Mouse (Mus musculus) megakaryocyte, embryonic 14.5 days (primary cell): ENCODE measurements around the gene Tshz3. TPM values are rescaled to one million over a fixed set of nuclear protein-coding genes. Genes with fewer than 3 reads are reported as not detected.

Source experiments
- H3K27me3 ChIP-seq: replicated peaks from 2 replicates; pipeline ENCODE3; 2012; ENCODE audit warnings: inconsistent platforms
- H3K36me3 ChIP-seq: replicated peaks from 2 replicates; pipeline ENCODE3; 2012; ENCODE audit warnings: low read length, inconsistent platforms, mixed read lengths
- H3K4me1 ChIP-seq: 2 replicates; pipeline ENCODE4 v1.6.1; 2012; ENCODE audit warnings: inconsistent platforms
- H3K4me3 ChIP-seq: replicated peaks from 2 replicates; pipeline ENCODE3; 2012; ENCODE audit warnings: moderate library complexity, mild to moderate bottlenecking, inconsistent platforms
- H3K9me3 ChIP-seq: 2 replicates; pipeline ENCODE4 v1.6.1; 2012; ENCODE audit warnings: inconsistent platforms
- FLI1 ChIP-seq: IDR thresholded peaks from 2 replicates; pipeline ENCODE4 v1.6.1; 2012; ENCODE audit warnings: low read length, inconsistent platforms, mixed read lengths
- GATA1 ChIP-seq: IDR thresholded peaks from 3 replicates; pipeline ENCODE4 v1.6.1; 2012; ENCODE audit warnings: mixed read lengths, low read length, inconsistent platforms, borderline replicate concordance
- polyA plus RNA-seq: library from polyadenylated mRNA; stranded (reverse); fragments of >175 nt; gene quantifications from 2 replicates; pipeline ENCODE4 v1.2.3, GENCODE M21; 2012; ENCODE audit warnings: low replicate concordance; ENCODE audit not compliant: insufficient read depth

Tshz3 gene
- polyA plus RNA-seq, 1 experiment: not detected

DNA sequence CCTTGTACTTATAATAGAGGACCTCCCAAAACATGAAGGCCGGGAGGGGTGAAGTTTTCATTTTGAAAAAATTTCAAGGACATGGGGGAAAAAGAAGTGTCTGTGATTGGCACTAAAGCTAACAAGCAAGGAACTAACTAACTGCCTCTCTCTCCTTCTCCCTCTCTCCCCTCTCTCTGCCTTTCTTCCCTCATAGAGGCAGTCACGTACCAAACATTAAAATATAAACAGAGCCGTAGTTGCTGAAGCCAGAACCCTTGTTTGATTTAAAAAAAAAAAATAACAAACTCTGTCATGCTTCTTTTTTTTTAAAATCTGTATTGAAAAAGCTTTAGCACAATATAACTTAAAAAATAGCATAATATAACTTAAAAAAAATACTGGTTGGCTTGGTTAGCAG is 10.9 kb downstream of the Tshz3 start:
- Histone ChIP-seq H3K9me3 (no peaks in the 10 kb centered on the region), H3K4me1 (no peaks in the 10 kb centered on the region)
- TF ChIP-seq GATA1 (no peak), FLI1 (no peak)

DNA sequence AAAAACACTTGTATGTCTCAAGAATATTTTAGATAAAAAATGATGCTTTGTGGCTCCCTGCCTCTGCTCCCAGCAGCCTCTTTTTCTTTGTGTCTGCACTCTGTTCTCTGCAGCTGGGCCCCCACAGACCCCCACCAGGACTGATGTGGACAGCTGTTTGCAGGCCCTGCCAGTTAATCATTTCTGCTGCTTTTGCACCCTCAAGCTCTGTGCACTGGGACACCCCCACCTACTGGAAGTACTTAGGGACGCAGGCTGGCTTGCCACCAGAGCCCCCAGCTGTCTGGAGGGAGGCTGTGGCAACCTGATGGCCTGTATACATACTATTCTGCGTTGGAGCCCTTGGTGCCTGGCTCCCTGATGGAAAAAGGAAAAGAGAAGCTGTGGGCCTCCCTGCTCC is 11.3 kb downstream of the Tshz3 start:
- Histone ChIP-seq H3K9me3 (no peaks in the 10 kb centered on the region), H3K27me3 (peaks cover 8% of the 10 kb centered on the region), H3K4me3 (no peak overlapping the region), H3K4me1 (no peaks in the 10 kb centered on the region), H3K36me3 (no peaks in the 10 kb centered on the region)
- TF ChIP-seq GATA1: no peak
- no peak for TF ChIP-seq FLI1

More for the DNA sequence above, 10.9 kb downstream of the Tshz3 start:
- no peak overlapping the region for H3K4me3 ChIP-seq
- peaks cover 8% of the 10 kb centered on the region for H3K27me3 ChIP-seq
- no peaks in the 10 kb centered on the region for H3K36me3 ChIP-seq

DNA sequence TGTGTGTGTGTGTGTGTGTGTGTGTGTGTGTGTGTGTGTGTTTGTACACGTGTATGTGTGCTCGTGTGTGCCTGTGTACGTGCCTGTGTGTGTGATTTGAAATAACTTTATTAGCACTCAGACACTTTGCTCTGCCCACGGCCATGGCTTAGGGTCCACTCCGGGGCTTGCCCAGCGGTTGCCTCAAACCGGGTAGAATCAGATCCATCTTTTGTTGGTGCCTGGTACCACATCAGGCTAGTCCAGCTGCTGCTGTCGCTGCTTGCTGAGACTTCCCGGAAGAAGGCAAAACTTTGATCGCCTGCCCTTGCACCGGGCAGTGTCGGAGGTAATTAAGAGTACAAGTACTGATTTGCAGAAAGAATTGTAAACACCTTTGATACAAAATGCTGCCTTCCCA is 12.1 kb downstream of the Tshz3 start:
- Histone ChIP-seq H3K27me3 (peaks cover 8% of the 10 kb centered on the region), H3K4me3 (no peak overlapping the region), H3K9me3 (no peaks in the 10 kb centered on the region), H3K4me1 (no peaks in the 10 kb centered on the region), H3K36me3 (no peaks in the 10 kb centered on the region)
- TF ChIP-seq FLI1 (no peak), GATA1 (no peak)

DNA sequence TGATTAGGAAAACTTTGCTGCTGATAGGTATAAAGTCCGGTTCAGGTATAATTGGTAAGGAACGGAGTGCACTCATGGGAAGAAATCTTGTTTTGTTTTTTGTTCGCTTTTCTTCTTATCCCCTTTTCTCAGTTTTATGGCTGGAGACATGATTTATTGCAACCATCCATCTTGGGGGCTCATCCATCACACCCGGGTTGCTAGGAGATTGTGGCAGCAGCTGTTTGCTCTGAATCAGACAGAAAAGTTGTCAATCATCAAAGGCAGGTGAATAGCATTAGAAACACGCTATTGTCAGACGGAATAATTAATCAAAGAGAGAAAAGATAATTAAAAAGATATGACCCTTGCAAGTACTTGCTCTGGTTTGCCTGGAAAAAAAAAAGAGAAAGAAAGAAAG is 12.5 kb downstream of the Tshz3 start:
- H3K9me3 ChIP-seq: no peaks in the 10 kb centered on the region
- H3K36me3 ChIP-seq: no peaks in the 10 kb centered on the region
- H3K4me3 ChIP-seq: no peak overlapping the region
- H3K27me3 ChIP-seq: peaks cover 8% of the 10 kb centered on the region
- H3K4me1 ChIP-seq: no peaks in the 10 kb centered on the region
- TF ChIP-seq GATA1 (no peak), FLI1 (no peak)

DNA sequence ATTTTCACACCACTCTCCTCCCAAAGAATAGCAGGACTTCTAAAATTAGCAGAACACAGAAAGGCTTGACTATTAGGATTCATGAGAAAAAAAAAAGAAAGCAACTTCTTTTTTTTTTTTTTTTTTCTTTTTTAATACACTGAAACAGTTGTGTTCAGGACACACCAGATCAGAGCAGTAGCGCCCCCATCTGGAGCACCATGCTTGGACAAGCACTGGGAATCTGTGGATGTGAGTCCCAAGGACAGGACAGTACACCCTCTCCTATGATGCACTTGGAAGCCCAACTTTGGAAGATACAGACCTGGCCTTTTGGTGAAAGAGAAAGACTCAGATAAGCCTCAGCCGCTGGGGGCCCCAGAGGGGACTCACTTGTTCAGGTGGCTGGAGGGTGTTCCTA is 13.8 kb downstream of the Tshz3 start:
- Histone ChIP-seq H3K9me3 (no peaks in the 10 kb centered on the region), H3K36me3 (no peaks in the 10 kb centered on the region)
- no peak for TF ChIP-seq FLI1
- no peak for TF ChIP-seq GATA1

DNA sequence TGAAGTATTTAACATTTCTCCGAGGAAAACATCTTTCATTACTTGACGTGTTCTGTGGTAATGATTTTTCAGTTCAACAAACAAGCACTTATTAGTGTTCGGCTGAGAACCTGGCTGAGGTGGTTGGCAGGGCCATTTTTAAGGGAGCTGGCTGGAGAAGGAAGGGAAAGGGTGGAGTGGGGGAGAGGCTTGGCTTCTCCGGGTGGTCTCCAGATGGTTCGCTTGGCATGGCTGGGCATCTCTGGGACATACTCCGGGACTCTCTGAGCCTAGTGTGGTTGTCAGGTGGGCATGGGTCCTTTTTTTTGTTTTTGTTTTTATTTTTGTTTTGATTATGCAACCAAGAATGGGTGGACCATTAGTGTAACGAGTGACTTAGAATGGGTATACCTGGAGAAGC is 16.4 kb downstream of the Tshz3 start:
- H3K36me3 ChIP-seq: no peaks in the 10 kb centered on the region
- H3K4me1 ChIP-seq: no peaks in the 10 kb centered on the region
- H3K4me3 ChIP-seq: no peak overlapping the region
- TF ChIP-seq FLI1: no peak
- no peak for TF ChIP-seq GATA1
- no peaks in the 10 kb centered on the region for H3K9me3 ChIP-seq
- H3K27me3 ChIP-seq: no peaks in the 10 kb centered on the region

More for the DNA sequence above, 13.8 kb downstream of the Tshz3 start:
- no peak overlapping the region for H3K4me3 ChIP-seq
- no peaks in the 10 kb centered on the region for H3K4me1 ChIP-seq
- peaks cover 4% of the 10 kb centered on the region for H3K27me3 ChIP-seq

DNA sequence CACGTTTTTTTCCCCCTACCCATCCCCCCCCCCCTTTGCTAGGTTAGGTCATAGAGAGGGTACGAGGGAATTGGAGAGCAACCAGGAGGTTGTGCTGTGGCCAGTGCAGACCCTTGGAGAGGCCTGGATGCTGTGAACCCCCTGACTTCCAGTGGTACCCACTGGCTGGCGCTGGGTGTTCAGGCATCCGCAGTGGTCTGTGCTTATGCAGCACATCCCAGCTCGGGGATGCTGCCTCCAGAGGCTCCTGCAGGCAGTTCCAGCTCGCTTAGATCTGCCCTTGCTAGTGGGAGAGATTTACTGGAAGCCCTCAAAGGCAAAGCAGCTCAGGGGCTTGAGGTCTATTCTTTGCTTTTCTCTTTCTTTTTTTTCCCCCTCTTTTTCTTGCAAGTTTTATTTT is 19.3 kb downstream of the Tshz3 start:
- TF ChIP-seq GATA1 (no peak), FLI1 (no peak)
- Histone ChIP-seq H3K36me3 (no peaks in the 10 kb centered on the region), H3K4me3 (no peak overlapping the region), H3K4me1 (no peaks in the 10 kb centered on the region), H3K27me3 (no peaks in the 10 kb centered on the region), H3K9me3 (no peaks in the 10 kb centered on the region)

DNA sequence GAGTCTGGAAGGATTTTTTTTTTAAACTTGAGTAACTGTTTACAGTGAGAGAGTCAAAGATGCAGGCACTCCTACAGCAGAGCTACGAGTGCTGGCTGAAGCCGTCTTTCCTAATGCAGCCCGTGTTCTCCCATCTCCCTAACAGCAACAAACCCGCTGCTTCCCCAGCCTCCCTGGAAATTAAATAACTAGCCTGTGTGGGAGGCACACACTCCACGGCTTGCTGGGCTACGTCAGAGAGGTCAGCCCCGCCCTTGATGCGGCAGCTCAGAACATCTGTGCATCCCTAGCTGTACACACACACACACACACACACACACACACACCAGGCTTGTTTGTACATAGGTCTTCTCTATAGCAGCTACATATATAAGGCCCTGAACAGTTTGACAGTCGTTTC is 22.9 kb downstream of the Tshz3 start:
- H3K4me1 ChIP-seq: no peaks in the 10 kb centered on the region
- TF ChIP-seq FLI1 (no peak), GATA1 (no peak)
- H3K36me3 ChIP-seq: no peaks in the 10 kb centered on the region
- no peak overlapping the region for H3K4me3 ChIP-seq
- H3K27me3 ChIP-seq: no peaks in the 10 kb centered on the region
- H3K9me3 ChIP-seq: no peaks in the 10 kb centered on the region

DNA sequence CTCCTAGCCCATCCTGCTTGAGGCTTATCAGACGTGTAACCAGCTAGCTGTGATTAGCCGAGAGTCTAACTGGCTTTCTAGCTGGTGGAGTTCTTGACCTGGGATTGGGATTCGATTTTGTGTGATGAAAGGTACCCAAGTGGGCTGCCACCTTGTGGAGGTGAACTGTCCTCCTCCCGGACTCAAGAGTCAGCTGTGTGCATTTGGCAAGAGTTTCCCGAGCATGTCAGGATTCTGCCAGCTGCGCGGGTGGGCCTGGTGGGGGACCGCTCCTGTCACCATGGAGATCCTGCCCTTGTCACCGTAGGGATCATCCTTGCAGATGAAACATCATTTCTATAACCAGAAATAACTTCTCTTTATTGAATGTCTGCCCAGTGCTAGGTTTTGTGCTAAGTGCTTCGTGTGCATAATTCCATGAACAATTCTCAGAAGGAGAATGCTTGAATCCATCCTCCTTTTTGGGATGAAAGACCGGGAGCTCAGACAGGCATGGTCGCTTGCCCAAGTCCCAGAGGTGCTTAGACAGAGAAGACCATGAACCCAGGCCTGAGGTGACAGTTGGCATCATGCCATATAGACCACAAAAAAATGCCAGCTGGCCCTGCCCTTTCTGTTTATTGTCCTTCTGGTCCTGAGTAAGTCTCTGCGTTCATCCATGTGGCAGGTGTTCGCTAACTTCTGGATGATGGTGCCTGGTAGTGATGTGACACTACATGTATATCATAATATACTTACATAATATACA is 38.6 kb downstream of the Tshz3 start:
- H3K9me3 ChIP-seq: 0 out of 2 replicates have a peak, but pooled peaks cover 9% of the 10 kb centered on the region
- H3K36me3 ChIP-seq: no peaks in the 10 kb centered on the region

DNA sequence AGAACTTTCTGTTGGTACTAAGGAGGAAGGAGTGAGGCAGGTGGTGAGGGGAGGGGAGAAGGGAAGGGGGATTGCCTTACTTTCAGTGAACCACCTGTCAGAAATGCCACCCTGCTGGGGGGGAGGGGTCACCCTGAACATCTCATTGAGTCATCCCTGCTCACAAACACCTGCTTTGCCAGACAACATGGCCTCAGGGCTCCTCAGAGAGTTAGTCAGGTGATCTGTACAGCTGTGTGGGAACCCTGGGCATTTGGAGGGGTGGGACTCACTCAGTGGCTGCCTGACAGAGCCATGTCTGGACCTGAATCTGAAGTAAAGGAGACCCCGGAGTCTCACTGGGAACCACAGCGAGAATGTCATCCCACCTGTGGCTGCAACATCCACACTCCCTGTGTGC is 53.6 kb downstream of the Tshz3 start:
- no peaks in the 10 kb centered on the region for H3K4me1 ChIP-seq
- H3K4me3 ChIP-seq: no peak overlapping the region
- no peaks in the 10 kb centered on the region for H3K27me3 ChIP-seq
- TF ChIP-seq FLI1 (no peak), GATA1 (no peak)
- H3K9me3 ChIP-seq: peaks cover 23% of the 10 kb centered on the region
- no peaks in the 10 kb centered on the region for H3K36me3 ChIP-seq

More for the DNA sequence above, 38.6 kb downstream of the Tshz3 start:
- TF ChIP-seq FLI1: no peak
- no peak for TF ChIP-seq GATA1
- Histone ChIP-seq H3K27me3 (no peaks in the 10 kb centered on the region), H3K4me3 (no peak overlapping the region), H3K4me1 (no peaks in the 10 kb centered on the region)
